Mouse (Mus musculus): ENCODE results near the gene Mettl1. TPM values are rescaled to one million over a fixed set of nuclear protein-coding genes. Genes with fewer than 3 reads are reported as not detected.
A peak's percentile ranks its signal among the peaks of the same experiment; 100 is the strongest.
"Not testable (repeated sequence)": the region's sequence is repeated elsewhere in the genome, so short reads cannot be mapped to it uniquely, and the experiment has no call there.

Gene Mettl1
- total RNA-seq, 2 experiments from 2014 or later, result 0.23 to 3.4 TPM

GRCm38 (mm10) chr10:127063913-127064870 lies 23.0 kb downstream of the Mettl1 start:
- ATAC-seq (replicated peaks; ENCODE audit: low FRiP score, poor library complexity, severe bottlenecking), result peak; percentile 27; the same call in 1 of the 2 replicates

GRCm38 (mm10) chr10:127065981-127066380 lies 24.8 kb downstream of the Mettl1 start:
- ATAC-seq (replicated peaks; ENCODE audit: low FRiP score, poor library complexity, severe bottlenecking), result no peak

- ATAC-seq (replicated peaks; ENCODE audit: low FRiP score, poor library complexity, severe bottlenecking), result no peak
Measured at GRCm38 (mm10) chr10:127066519-127067018, 25.4 kb downstream of the Mettl1 start.

GRCm38 (mm10) chr10:127068360-127069038 lies 27.3 kb downstream of the Mettl1 start:
- ATAC-seq (replicated peaks; ENCODE audit: low FRiP score, poor library complexity, severe bottlenecking), result no peak

GRCm38 (mm10) chr10:127069281-127070189 lies 28.3 kb downstream of the Mettl1 start:
- 0 out of 2 replicates have a peak, but pooled peaks have one; percentile 8 for ATAC-seq (replicated peaks; ENCODE audit: low FRiP score, poor library complexity, severe bottlenecking)

- ATAC-seq (replicated peaks; ENCODE audit: low FRiP score, poor library complexity, severe bottlenecking), result peak; percentile 91
Measured at GRCm38 (mm10) chr10:127070190-127071121, 29.2 kb downstream of the Mettl1 start, which contains the start of gene Tspan31. TSS of gene Tspan31 (minus strand) at chr10:127070264.

- ATAC-seq (replicated peaks; ENCODE audit: low FRiP score, poor library complexity, severe bottlenecking), result no peak
Measured at GRCm38 (mm10) chr10:127071203-127071602, 30.0 kb downstream of the Mettl1 start.

GRCm38 (mm10) chr10:127072270-127072669 lies 31.1 kb downstream of the Mettl1 start:
- ATAC-seq (replicated peaks; ENCODE audit: low FRiP score, poor library complexity, severe bottlenecking), result not testable (repeated sequence)

- ATAC-seq (replicated peaks; ENCODE audit: low FRiP score, poor library complexity, severe bottlenecking), result not testable (repeated sequence)
Measured at GRCm38 (mm10) chr10:127072969-127073368, 31.8 kb downstream of the Mettl1 start.

- ATAC-seq (replicated peaks; ENCODE audit: low FRiP score, poor library complexity, severe bottlenecking), result no peak
Measured at GRCm38 (mm10) chr10:127073981-127074380, 32.8 kb downstream of the Mettl1 start.

GRCm38 (mm10) chr10:127075080-127075479 lies 33.9 kb downstream of the Mettl1 start, which contains the start of gene Agap2:
TSS of gene Agap2 (plus strand) at chr10:127075284.
- ATAC-seq (replicated peaks; ENCODE audit: low FRiP score, poor library complexity, severe bottlenecking), result no peak

- ATAC-seq (replicated peaks; ENCODE audit: low FRiP score, poor library complexity, severe bottlenecking), result no peak
Measured at GRCm38 (mm10) chr10:127075651-127076050, 34.4 kb downstream of the Mettl1 start.

- no peak for ATAC-seq (replicated peaks; ENCODE audit: low FRiP score, poor library complexity, severe bottlenecking)
Measured at GRCm38 (mm10) chr10:127076082-127076481, 34.9 kb downstream of the Mettl1 start.

- no peak for ATAC-seq (replicated peaks; ENCODE audit: low FRiP score, poor library complexity, severe bottlenecking)
Measured at GRCm38 (mm10) chr10:127077515-127077914, 36.3 kb downstream of the Mettl1 start.

- no peak for ATAC-seq (replicated peaks; ENCODE audit: low FRiP score, poor library complexity, severe bottlenecking)
Measured at GRCm38 (mm10) chr10:127078001-127078676, 36.9 kb downstream of the Mettl1 start.

GRCm38 (mm10) chr10:127078677-127079575 lies 37.7 kb downstream of the Mettl1 start:
- no peak for ATAC-seq (replicated peaks; ENCODE audit: low FRiP score, poor library complexity, severe bottlenecking)

Data from erythroid progenitor cell, adult 5-6 weeks (primary cell).